Mouse (Mus musculus): ENCODE measurements around the gene Fbxw4. TPM values are rescaled to one million over a fixed set of nuclear protein-coding genes. Genes with fewer than 3 reads are reported as not detected.
A peak's percentile ranks its signal among the peaks of the same experiment; 100 is the strongest.

Fbxw4 gene
- not detected in 2 replicates for polyA plus RNA-seq (2012; ENCODE audit: insufficient read depth, insufficient read length, low replicate concordance, missing spikeins)

DNA sequence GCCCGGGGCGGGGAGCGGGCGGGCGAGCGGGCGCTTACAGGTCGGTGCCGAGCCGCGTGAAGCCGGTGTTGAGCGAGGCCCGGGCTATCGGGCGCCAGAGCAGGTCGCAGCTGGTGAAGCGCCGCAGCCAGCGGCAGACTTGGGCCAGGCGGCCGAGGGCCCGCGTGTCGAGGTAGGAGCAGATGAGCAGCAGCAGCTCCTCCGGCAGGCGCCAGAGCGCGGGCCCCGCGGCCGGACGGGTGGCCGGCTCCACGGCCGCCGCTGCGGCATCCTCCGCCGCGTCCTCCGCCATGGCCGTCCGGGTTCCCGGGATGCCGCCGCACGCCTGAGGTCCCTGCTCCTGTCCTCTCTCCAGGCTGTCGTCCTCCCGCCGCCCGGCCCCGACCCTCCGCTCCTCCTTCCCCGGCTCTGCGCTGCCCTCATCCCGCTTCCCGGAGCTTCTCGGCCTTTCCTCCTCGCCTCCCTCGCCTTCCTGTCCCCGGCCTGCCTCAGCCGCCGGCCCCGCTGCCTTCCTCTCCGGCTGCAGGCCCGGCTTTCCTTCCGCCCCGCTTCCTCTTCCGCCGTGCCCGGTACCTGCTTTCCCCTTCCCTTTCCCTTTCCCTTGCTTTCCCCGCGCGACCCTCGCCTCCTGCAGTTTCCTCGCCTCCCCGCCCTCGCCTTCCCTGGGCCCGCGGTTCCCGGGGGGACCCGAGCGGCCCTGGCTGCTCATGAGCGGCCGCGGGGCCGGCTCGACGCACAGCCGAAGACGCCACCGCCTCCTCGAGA, at the start of gene Fbxw4:
Gene Fbxw4, minus strand, starts transcription at position 575 of the 765 bp plus-strand sequence.
- peaks cover 7% of the 10 kb centered on the region; the same call in 1 of the 2 replicates for H3K4me1 ChIP-seq (ENCODE audit: control insufficient read depth, insufficient read depth, low read length)
- peak within 1 kb of the TSS; percentile 71 for H3K27ac ChIP-seq (ENCODE audit: insufficient read depth, low read depth, low read length)
- TF ChIP-seq POLR2A (IDR thresholded peaks at IDR 0.05; ENCODE audit: insufficient read depth, low read depth, low read length) = peak; percentile 93
- no peak for TF ChIP-seq CTCF (IDR thresholded peaks at IDR 0.05; ENCODE audit: insufficient read depth, low read depth, low read length)
- under 1% methylated on average over 82 of the region's 94 CpGs for WGBS
- H3K4me3 ChIP-seq (ENCODE audit: insufficient read depth, low read depth, low read length) = peak within 1 kb of the TSS; percentile 79

DNA sequence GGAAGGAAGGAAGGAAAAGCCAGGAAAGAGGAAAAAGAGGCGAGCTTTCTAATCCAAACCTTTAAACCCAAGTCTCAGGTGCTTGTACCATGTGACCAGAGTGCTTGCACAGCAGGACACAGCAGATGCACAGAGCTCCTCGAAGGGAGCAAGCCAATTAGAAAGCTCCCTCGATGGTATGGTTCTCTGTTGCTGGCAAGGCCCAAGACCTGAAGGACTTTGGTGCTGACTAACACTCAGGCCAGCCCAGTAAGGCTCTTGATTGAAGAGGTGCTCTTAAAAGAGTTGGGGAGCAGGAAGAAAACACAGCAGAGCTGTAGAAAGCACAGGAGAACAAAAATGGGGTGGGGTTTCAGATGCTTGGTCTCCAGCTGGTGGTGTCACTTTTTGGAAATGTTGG, 48.6 kb upstream of the Fbxw4 start:
- 60% methylated on average over 3 of the region's 3 CpGs for WGBS
- H3K4me3 ChIP-seq (ENCODE audit: insufficient read depth, low read depth, low read length) = no peak overlapping the region
- TF ChIP-seq CTCF (IDR thresholded peaks at IDR 0.05; ENCODE audit: insufficient read depth, low read depth, low read length) = no peak
- no peaks in the 10 kb centered on the region for H3K4me1 ChIP-seq (ENCODE audit: control insufficient read depth, insufficient read depth, low read length)
- H3K27ac ChIP-seq (ENCODE audit: insufficient read depth, low read depth, low read length) = no peak overlapping the region

DNA sequence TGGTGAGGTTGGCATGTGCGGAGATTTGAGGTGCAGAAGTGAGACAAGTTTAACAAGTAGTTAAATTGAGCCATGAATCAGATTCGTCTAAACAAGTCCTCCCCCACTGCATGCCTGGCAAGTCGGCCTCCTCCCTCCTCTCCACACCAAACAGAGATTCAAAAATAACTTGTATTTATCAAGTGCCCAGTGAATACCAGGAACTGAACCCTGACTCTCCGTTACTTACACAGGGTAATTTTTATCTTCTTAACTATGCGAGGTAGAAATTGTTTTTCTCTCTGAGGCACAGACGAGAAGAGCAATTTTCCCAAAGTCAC, 36.1 kb upstream of the Fbxw4 start:
- TF ChIP-seq CTCF (IDR thresholded peaks at IDR 0.05; ENCODE audit: insufficient read depth, low read depth, low read length) (no peak), POLR2A (IDR thresholded peaks at IDR 0.05; ENCODE audit: insufficient read depth, low read depth, low read length) (no peak)
- Histone ChIP-seq H3K4me1 (ENCODE audit: control insufficient read depth, insufficient read depth, low read length) (peaks cover 5% of the 10 kb centered on the region; the same call in 1 of the 2 replicates), H3K4me3 (ENCODE audit: insufficient read depth, low read depth, low read length) (no peak overlapping the region), H3K27ac (ENCODE audit: insufficient read depth, low read depth, low read length) (no peak overlapping the region)
- 35% methylated on average over 6 of the region's 6 CpGs for WGBS

DNA sequence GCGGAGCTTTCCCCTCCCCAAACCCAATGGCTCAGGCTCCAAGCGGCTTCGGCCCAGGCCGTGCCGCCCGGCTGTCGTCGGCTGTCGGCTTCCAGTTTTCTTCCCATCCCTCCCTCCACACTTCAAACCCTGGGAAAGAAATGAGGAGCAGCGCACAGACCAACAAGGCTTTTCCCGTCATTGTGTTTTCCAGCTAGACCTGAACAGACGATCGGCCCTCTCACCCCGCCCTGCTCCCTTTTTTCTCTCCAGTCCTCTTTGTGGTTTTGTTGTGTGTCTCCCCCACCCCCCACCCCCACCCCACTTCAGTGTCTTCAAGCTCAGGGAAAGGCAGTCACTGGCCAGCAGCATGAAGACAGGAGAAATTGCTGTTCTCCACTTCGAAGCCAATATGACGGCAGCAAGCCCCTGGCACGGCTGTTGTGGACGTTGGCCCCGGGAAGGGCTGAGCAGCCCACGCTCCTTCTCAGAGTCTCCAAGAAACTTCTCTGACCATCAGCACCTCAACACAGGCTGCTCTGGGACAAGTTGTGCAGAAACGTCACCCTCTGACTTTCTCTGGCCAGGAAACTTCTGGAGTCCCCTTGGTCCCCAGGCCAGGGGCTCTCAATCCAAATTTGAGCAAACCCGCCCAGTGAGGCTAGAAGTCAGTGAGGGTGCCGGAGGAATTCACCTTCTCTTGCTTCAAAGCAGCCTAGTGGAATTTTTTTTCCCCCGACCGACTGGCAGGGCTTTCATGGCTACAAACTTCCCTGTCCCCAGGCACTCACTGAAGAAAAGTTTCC, 35.6 kb upstream of the Fbxw4 start:
- H3K27ac ChIP-seq (ENCODE audit: insufficient read depth, low read depth, low read length) = no peak overlapping the region
- WGBS = 32% methylated on average over 25 of the region's 25 CpGs
- peaks cover 5% of the 10 kb centered on the region; the same call in 1 of the 2 replicates for H3K4me1 ChIP-seq (ENCODE audit: control insufficient read depth, insufficient read depth, low read length)
- TF ChIP-seq POLR2A (IDR thresholded peaks at IDR 0.05; ENCODE audit: insufficient read depth, low read depth, low read length) (no peak), CTCF (IDR thresholded peaks at IDR 0.05; ENCODE audit: insufficient read depth, low read depth, low read length) (no peak)
- H3K4me3 ChIP-seq (ENCODE audit: insufficient read depth, low read depth, low read length) = no peak overlapping the region

DNA sequence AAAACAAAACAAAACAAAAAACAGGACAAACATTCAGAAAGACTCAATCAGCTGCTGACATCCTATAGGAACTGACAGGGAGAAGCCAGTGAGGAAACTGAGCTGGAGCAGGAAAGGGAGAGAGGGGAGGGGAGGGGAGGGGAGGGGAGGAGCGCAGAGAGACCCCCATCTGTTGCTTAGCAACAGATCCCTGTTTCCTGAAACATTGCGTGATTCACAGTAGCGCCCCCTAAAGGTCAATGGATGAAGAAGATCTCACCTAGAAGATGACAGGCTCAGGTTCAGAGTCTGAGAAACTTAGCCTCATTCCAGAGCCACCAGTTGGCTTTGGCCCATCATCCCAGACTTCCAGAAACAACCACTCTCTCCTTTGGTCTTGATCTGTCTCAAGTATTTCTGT, 33.9 kb upstream of the Fbxw4 start:
- no peak overlapping the region for H3K27ac ChIP-seq (ENCODE audit: insufficient read depth, low read depth, low read length)
- H3K4me3 ChIP-seq (ENCODE audit: insufficient read depth, low read depth, low read length) = no peak overlapping the region
- 30% methylated on average over 3 of the region's 3 CpGs for WGBS
- TF ChIP-seq POLR2A (IDR thresholded peaks at IDR 0.05; ENCODE audit: insufficient read depth, low read depth, low read length) (no peak), CTCF (IDR thresholded peaks at IDR 0.05; ENCODE audit: insufficient read depth, low read depth, low read length) (no peak)
- peaks cover 5% of the 10 kb centered on the region; the same call in 1 of the 2 replicates for H3K4me1 ChIP-seq (ENCODE audit: control insufficient read depth, insufficient read depth, low read length)

DNA sequence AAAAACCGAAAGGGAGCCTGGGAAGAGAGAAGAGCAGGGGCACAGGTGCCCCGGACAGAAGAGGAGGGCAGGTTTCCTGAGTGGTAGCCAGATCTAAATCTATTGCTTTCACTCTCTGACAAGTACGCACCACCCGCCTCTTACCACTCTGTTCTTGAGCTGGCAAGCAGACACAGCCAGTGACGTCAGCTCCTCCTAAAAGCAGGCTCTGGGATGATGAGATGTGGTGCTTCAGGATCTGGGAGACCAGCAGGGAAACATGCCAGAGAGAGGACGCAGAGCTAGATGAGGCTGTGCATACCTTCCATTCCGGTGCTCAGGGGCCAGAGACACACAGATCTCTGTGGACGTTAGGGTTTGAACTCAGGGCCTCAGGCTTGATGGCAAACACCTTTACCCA, 32.1 kb upstream of the Fbxw4 start:
- WGBS = 91% methylated on average over 8 of the region's 8 CpGs
- H3K4me1 ChIP-seq (ENCODE audit: control insufficient read depth, insufficient read depth, low read length) = peaks cover 5% of the 10 kb centered on the region; the same call in 1 of the 2 replicates

DNA sequence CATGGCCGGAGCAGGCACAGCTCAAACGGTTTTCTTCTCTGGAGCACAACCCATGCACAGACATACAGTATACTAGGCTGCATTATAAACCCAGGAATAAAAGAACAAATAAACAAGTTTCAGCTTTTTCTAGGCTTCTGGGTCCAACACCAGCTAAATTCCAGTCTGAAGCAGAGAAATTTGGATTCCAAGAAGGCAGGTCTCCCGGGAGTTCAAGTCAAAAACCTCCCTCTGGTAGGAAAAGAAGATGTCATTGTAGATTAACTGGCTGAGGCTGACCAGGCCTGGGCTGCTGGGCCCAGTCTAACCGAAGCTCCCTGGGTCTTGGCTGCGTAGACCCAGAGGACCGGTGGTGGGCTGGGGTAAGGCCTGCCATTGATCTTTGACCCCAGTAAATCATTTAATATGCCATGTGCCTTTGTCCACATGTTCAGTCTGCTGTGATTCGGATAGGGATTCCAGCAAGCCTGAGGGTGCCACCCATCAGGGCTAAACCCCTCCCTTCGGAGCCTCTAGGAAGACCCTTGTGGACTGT, 31.0 kb upstream of the Fbxw4 start:
- WGBS = 84% methylated on average over 8 of the region's 8 CpGs
- Histone ChIP-seq H3K27ac (ENCODE audit: insufficient read depth, low read depth, low read length) (no peak overlapping the region), H3K4me3 (ENCODE audit: insufficient read depth, low read depth, low read length) (no peak overlapping the region), H3K4me1 (ENCODE audit: control insufficient read depth, insufficient read depth, low read length) (peaks cover 4% of the 10 kb centered on the region; the same call in 1 of the 2 replicates)
- no peak for TF ChIP-seq POLR2A (IDR thresholded peaks at IDR 0.05; ENCODE audit: insufficient read depth, low read depth, low read length)
- no peak for TF ChIP-seq CTCF (IDR thresholded peaks at IDR 0.05; ENCODE audit: insufficient read depth, low read depth, low read length)

More for the DNA sequence above, 32.1 kb upstream of the Fbxw4 start:
- TF ChIP-seq POLR2A (IDR thresholded peaks at IDR 0.05; ENCODE audit: insufficient read depth, low read depth, low read length) = no peak
- no peak for TF ChIP-seq CTCF (IDR thresholded peaks at IDR 0.05; ENCODE audit: insufficient read depth, low read depth, low read length)
- H3K4me3 ChIP-seq (ENCODE audit: insufficient read depth, low read depth, low read length) = no peak overlapping the region
- H3K27ac ChIP-seq (ENCODE audit: insufficient read depth, low read depth, low read length) = no peak overlapping the region

DNA sequence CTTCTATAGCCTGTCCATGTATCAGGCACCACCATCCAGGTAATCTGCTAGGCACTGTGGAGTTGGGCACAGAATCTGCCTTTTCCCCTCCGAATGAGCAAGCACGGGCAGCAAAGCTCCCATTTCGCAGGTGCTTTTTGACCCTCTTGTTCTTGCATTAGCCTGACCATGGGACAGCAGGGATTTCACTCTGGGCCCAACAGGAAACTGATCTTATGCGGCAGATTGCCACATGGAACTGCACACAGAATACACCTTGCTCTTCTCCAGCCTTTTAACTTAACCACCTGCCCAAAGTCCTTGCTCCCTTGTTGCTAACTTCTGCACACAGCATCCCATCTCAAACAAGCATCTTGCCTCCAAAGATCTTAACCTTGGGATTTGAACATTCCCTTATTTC, 26.9 kb upstream of the Fbxw4 start:
- TF ChIP-seq CTCF (IDR thresholded peaks at IDR 0.05; ENCODE audit: insufficient read depth, low read depth, low read length) = no peak
- no peak for TF ChIP-seq POLR2A (IDR thresholded peaks at IDR 0.05; ENCODE audit: insufficient read depth, low read depth, low read length)
- 74% methylated on average over 4 of the region's 4 CpGs for WGBS
- Histone ChIP-seq H3K27ac (ENCODE audit: insufficient read depth, low read depth, low read length) (no peak overlapping the region), H3K4me1 (ENCODE audit: control insufficient read depth, insufficient read depth, low read length) (no peaks in the 10 kb centered on the region), H3K4me3 (ENCODE audit: insufficient read depth, low read depth, low read length) (no peak overlapping the region)

DNA sequence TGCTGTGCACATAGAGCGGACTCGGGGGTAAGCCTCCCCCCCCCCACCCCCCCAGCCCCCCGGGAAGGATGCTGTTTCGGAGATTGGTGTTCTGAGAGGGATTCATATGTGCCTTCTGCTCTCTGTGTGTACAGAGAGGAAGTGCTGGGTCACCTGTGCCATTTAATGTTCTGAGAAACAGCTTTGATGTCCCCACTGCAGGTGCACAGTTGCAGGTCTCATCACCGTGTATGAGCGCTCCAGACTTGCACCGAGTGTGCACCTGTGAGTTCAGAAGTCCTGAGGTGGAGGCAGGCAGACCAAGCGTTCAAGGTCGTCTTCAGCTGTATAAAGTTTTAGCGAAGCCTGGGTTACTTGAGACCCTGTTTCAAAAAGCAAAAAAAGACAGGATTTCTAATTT, 23.6 kb upstream of the Fbxw4 start:
- Histone ChIP-seq H3K4me3 (ENCODE audit: insufficient read depth, low read depth, low read length) (no peak overlapping the region), H3K4me1 (ENCODE audit: control insufficient read depth, insufficient read depth, low read length) (no peaks in the 10 kb centered on the region), H3K27ac (ENCODE audit: insufficient read depth, low read depth, low read length) (no peak overlapping the region)
- 78% methylated on average over 10 of the region's 10 CpGs for WGBS
- no peak for TF ChIP-seq POLR2A (IDR thresholded peaks at IDR 0.05; ENCODE audit: insufficient read depth, low read depth, low read length)
- TF ChIP-seq CTCF (IDR thresholded peaks at IDR 0.05; ENCODE audit: insufficient read depth, low read depth, low read length) = no peak
